Mouse (Mus musculus) cerebellum, adult 9-10 months (tissue): ENCODE measurements around the gene Kcnj9.

Experiments used
- DNase-seq: peaks from one replicate; pipeline ENCODE4 v3.0.0; 2022

Kcnj9 gene

GRCm38 (mm10) chr1:172288900-172289616 lies 40.1 kb downstream of the Kcnj9 start:
- DNase-seq, result no peak

GRCm38 (mm10) chr1:172286740-172287139 lies 42.4 kb downstream of the Kcnj9 start:
- no peak for DNase-seq

GRCm38 (mm10) chr1:172284221-172284620 lies 44.9 kb downstream of the Kcnj9 start:
- no peak for DNase-seq

- peak; percentile 33 for DNase-seq
Observed at GRCm38 (mm10) chr1:172283073-172283472, 46.0 kb downstream of the Kcnj9 start.

GRCm38 (mm10) chr1:172281522-172282254 lies 47.4 kb downstream of the Kcnj9 start:
- no peak for DNase-seq

- no peak for DNase-seq
Observed at GRCm38 (mm10) chr1:172279768-172280509, 49.2 kb downstream of the Kcnj9 start.

- DNase-seq, result no peak
Observed at GRCm38 (mm10) chr1:172278328-172278727, 50.8 kb downstream of the Kcnj9 start.

- DNase-seq, result no peak
Observed at GRCm38 (mm10) chr1:172277172-172277571, 51.9 kb downstream of the Kcnj9 start.

- DNase-seq, result no peak
Observed at GRCm38 (mm10) chr1:172274547-172274946, 54.6 kb downstream of the Kcnj9 start.

GRCm38 (mm10) chr1:172274116-172274515 lies 55.0 kb downstream of the Kcnj9 start:
- no peak for DNase-seq

GRCm38 (mm10) chr1:172273386-172273785 lies 55.7 kb downstream of the Kcnj9 start:
- no peak for DNase-seq

- DNase-seq, result no peak
Observed at GRCm38 (mm10) chr1:172271765-172272164, 57.4 kb downstream of the Kcnj9 start.

GRCm38 (mm10) chr1:172271208-172271607 lies 57.9 kb downstream of the Kcnj9 start:
- no peak for DNase-seq
